Mouse (Mus musculus): Measurements from ENCODE around the gene Gm20721.
"Not testable (repeated sequence)": the region's sequence is repeated elsewhere in the genome, so short reads cannot be mapped to it uniquely, and the experiment has no call there.

Gm20721 gene

GRCm38 (mm10) chr2:174346612-174346998 is at the start of gene Gm20721:
Gene Gm20721, minus strand, starts transcription at chr2:174346712.
- ATAC-seq (ENCODE audit: low TSS enrichment): no peak

DNA sequence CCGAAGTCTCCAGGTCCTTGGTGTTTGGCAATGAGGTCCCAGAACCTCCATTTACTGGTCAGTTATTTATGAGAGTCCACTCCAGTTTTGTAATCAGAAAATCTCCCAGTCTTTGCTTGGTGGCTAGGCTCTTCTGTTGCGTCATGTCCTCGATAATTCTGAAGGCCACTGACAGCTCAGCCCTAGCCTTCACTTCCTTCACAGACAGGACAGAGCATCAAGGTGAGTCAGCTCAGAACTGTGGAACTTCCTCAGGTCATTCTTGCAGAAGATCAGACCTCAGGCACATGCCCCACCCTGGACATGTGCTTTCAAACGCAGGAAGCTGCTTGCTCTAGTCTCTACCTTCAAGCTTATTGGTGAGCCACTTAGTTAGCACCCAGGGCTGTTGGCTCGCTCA is 46.9 kb upstream of the Gm20721 start:
- no peak for ATAC-seq (ENCODE audit: low TSS enrichment)

DNA sequence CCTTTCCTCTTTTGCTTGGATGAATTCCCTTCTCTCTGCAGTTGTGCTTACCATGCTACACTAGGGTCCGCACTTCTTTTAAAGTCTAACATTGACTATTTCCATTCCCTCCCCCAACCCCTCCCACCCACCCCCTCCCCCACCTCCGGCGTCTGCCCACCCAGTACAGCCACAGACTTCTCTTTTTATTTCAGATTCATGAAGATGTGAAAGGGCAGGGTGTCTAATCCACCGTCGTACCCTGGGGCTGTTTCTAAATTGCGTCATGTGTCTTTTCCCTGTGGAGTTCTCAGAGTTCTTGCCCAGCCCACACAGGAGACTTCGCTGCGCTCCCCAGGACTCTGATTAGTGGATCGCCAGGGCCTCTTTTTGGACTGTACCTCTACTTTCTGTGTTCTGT is 46.0 kb upstream of the Gm20721 start:
- no peak for ATAC-seq (ENCODE audit: low TSS enrichment)

DNA sequence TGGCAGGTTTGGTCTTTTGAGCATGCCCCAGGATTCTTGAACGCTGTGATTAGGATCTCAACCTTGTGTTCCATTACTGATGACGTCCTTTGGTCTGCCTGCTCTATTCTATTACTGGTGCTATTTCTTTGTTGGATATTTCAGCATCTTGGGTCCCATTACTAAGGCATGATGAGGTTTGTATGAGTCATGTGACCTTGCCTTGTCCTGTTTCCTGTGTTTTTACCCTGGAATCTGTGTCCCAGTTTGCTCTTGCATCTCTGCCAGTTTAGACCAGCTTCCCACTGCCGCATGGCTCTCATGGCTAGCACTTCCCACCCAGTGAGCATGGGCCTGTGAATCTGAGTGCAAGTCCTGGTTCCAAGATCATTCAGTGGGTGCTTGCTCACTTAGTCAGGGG is 45.4 kb upstream of the Gm20721 start:
- no peak for ATAC-seq (ENCODE audit: low TSS enrichment)

- ATAC-seq (ENCODE audit: low TSS enrichment): no peak
Observed at GRCm38 (mm10) chr2:174381021-174381420, 34.5 kb upstream of the Gm20721 start.

GRCm38 (mm10) chr2:174366571-174366970 is 20.1 kb upstream of the Gm20721 start:
- ATAC-seq (ENCODE audit: low TSS enrichment): no peak

- ATAC-seq (ENCODE audit: low TSS enrichment): no peak
Observed at GRCm38 (mm10) chr2:174359656-174360055, 13.1 kb upstream of the Gm20721 start.

GRCm38 (mm10) chr2:174358516-174358915 is 12.0 kb upstream of the Gm20721 start:
- no peak for ATAC-seq (ENCODE audit: low TSS enrichment)

GRCm38 (mm10) chr2:174346999-174347668 is 622 bp upstream of the Gm20721 start:
- ATAC-seq (ENCODE audit: low TSS enrichment): not testable (repeated sequence)

- ATAC-seq (ENCODE audit: low TSS enrichment): no peak
Observed at GRCm38 (mm10) chr2:174344996-174345395, 1.5 kb downstream of the Gm20721 start.

- peak; percentile 95 for ATAC-seq (ENCODE audit: low TSS enrichment)
Observed at GRCm38 (mm10) chr2:174344003-174344655, 2.4 kb downstream of the Gm20721 start.

DNA sequence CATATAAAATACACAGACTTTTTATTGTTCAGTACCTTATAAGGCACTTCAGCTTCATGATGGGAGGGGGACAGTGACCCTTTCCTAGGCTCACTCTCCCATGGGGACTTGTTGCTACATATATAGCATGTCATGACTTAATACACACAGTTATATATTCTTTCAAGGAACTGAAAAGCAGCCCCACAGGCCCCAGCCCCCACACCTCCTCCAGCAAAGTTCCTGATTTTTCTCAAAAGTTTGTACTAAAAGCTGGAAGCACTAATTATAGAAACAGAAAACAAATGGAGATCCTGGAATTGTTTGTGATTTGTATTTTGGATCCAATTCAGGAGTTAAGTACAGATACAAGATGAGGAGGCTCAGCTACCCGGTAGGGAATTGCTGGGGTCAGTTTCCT is 2.9 kb downstream of the Gm20721 start:
- no peak for ATAC-seq (ENCODE audit: low TSS enrichment)

- 0 out of 2 replicates have a peak, but pooled peaks have one; percentile 25 for ATAC-seq (ENCODE audit: low TSS enrichment)
Observed at GRCm38 (mm10) chr2:174342793-174343400, 3.6 kb downstream of the Gm20721 start.

DNA sequence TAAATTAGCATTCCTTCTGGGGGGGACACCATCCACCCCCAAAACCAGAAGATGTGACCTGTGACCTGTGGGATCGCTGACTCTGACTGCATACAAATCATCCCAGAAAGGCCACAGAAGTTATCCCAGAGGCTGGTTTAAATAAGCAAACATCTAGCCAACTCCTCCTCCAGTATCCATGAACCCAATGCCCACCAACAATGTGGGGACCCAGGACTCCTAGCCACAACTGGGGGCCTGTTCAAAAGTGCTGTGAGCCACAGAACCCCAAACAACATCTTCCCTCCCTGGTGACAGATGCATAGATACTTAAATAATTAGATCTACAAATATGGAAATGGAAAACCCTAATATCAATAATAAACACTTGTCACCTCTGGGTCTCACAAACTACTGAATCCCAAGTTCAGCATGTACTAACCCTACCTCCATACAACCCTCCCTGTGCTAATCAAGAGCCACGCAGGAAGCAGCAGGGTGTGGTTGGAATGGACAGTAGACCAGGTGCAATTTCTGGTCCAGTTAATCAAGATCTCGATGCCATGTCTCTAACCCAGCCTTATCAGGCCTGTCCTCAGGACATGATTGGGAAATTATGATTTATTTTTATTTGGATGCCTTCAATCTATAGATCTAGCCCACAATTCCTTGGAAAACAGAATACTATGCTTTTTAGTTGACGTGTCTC is 5.5 kb downstream of the Gm20721 start:
- ATAC-seq (ENCODE audit: low TSS enrichment): no peak

DNA sequence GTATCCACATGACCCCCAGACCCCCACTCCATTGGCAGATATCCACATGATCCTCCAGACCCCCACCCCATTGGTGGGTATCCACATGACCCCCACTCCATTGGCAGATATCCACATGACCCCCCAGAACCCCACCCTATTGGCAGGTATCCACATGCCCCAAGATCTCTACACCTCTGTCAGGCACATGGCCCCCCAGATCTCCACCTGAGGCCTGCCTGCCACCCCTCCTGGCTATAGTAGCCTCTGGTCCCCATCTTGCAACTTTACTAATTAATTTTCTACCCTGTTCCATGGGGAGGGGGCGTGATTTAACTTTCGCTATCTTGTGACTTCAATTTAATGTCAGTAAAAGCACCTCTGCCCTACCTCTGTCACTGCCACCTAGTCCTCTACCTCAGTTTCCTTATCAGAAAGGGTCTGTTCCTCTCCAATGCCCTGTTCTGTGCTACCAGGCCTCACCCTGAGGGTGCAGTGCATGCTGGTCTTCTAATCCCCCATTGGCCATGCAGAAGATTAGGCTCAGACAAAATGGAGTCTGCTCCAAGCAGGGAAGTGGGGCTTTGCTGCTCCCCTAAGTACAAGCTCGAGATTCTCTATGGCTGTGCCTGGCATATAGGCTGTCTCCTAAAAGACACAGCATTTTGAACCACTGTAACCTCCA is 6.2 kb downstream of the Gm20721 start:
- ATAC-seq (ENCODE audit: low TSS enrichment): no peak

DNA sequence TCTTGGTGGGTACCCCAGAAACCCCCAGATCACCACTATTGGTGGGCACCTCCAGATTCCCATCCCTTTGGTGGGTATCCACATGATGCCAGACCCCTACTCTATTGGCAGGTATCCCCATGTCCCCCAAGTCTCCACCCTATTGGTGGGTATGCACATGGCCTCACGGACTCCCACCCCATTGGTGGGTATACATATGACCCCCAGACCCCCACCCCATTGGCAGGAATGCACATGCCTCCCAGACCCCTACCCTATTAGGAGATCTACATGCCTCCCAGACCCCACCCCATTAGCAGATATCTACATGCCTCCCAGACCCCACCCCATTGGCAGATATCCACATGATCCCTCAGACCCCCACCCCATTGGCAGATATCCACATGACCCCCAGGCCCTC is 6.8 kb downstream of the Gm20721 start:
- ATAC-seq (ENCODE audit: low TSS enrichment): no peak

DNA sequence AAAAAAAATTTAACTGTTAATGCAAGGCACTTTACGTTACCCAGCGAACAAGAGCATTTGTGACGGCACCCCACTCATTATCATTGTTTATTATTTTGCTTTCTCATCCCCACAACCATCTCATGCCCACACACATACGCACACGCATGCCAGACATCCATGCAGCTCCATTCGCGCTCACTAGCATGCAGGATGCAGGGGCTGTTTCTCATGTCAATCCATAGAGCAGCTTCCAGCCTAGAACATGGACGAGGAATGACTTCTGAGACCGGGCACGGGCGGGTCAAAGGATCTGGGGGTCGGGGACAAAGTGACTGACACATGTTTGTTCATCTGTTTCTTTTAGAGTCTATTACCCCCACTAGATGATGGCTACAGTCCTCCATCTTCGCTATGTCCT is 9.2 kb downstream of the Gm20721 start:
- ATAC-seq (ENCODE audit: low TSS enrichment): no peak

DNA sequence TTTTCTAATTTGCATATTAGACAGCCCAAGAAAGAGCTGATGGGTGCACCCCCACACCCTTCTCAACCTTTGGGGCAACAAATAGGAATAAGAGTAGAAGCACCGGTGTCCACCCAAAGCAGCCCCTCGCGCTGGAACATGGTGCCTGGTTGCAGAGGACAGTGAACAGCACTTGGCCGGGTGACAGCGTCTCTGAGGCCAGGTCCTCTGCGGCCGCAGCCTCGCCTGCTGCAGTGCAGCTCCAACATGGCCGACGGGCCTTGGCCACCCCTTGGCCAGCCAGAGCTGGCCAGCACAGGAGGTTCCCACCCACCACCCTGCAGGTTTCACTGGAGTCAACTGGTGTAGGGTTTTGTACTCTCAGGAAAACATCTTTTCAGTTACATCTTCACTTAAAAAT is 12.1 kb downstream of the Gm20721 start:
- ATAC-seq (ENCODE audit: low TSS enrichment): no peak

DNA sequence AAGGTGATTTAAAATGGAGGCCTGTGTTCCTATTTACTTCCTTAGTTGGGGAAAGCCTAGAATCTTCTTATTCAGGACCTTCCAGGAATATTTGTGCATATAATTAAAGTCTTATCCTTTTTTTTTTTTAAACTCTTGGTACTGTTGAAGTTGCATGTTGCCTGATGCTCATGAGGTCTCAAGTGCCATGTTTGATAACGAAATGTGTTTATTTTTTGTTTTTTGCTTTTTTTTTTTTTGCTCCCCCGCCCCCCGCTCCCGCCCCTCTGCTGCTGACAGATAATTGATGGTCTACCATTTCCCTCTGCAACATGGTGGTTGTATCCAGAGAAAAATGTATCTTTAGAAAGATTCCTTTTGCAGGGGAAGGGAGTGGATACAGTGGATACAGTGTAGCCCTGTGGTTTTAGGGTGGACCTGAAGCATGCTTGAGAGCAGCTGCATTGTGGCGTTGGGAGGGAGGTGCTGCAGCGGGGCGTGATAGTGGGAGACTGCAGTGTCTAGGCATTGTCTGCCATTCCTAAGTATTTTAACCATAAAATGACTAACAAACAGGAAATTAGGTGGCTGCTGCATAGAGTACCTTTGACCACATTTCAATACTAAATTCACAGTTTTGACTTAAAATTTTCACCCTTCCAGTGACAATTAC is 13.1 kb downstream of the Gm20721 start:
- no peak for ATAC-seq (ENCODE audit: low TSS enrichment)

DNA sequence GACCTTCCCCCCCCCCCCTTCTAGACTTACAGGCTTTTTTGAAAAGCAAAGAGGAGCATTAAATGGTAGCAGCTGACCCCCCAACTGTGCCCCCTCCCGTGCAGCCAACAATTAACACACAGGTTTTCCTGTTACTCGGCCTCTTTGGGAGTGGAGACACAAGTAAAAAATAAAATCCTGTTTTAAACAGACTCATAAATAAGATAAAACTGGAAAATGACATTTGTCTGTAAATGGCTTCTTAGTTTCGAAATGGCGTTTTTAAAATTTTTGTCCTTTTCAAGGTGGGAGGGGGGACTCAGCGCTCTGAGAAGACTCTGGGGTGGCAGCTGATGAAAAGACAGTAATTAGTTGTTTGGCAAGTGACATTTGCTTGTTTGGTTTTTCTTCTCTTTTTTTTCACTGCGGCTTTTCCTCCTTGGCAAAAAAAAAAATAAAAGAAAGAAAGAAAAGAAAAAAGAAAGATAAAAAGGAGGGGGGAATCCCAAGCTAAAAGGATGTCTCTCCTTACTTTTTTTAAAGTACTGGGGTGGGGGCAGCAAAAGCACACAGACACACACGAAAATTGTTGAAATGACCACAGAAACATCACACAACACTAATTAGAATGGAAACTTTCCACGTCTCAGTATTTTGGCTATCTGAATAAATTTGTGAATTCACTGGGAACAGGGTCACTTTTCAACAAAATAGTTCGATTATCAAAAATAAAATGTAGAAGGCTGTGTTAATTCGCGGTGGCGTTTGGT is 15.1 kb downstream of the Gm20721 start:
- ATAC-seq (ENCODE audit: low TSS enrichment): no peak
